Mouse (Mus musculus): ENCODE results near the gene Mcee.

Gene Mcee

GRCm38 (mm10) chr7:64392122-64392818 is at the start of gene Mcee, which contains the start of gene Mphosph10:
Gene Mcee (plus strand): TSS chr7:64392607.
Gene Mphosph10 (minus strand): TSS chr7:64392268.
- peak; percentile 100 for DNase-seq

DNA sequence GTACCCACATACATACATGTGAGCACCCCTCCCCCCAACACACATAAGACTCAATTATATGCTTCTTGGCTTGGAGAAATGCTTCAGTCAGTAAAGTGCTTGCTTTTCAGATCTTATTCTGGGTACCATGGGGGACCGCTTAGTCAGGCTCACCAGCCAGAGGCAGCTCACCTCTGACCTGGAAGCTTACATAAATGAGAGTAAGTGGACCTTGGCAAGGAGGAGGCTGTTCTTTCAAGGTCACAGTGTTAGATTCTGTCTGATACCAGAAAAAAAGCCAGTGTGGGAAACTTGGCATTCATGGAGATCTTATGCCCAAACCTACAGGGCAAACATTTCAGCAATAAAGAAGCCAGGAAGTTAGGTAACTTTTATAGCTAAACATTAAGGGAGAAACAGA is 44.6 kb upstream of the Mcee start:
- no peak for DNase-seq

DNA sequence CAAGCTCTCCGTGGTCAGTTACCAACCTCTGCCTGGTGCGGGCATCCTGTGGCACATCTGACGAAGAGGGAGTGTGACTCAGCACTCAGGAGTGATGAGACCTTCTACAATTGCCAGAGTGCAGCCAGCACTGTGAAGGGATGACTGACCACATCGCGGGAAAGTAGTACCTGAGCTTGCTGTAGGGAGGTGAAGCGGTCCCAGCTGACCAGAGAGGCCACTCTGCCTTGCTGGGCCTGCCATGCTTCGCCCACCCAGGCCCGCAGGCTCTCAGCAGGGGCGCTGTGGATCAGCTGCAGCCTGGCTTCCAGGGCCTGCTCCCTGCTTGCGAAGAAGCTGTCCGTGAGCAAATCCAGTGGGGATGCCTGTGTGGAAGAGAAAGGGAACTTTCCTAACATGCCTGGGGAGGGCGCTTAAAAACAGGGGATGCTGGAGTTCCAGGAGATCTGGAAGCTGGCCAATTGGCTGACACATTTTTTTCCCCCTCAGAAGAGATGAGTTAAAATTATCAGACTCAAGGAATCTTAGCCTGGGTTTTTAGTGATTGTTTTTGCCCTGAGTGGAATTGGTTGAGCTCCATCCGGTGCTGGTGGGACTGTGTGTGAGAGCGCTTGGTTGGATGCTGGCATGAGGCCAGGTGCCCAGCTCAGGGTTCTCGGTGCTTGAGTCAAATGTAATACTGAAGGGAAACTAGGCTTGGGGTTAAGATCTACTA is 43.1 kb upstream of the Mcee start:
- no peak for DNase-seq

- DNase-seq: no peak
Observed at GRCm38 (mm10) chr7:64351087-64351486, 41.3 kb upstream of the Mcee start.

GRCm38 (mm10) chr7:64354206-64354605 is 38.2 kb upstream of the Mcee start:
- no peak for DNase-seq

- no peak for DNase-seq
Observed at GRCm38 (mm10) chr7:64356661-64357060, 35.7 kb upstream of the Mcee start.

DNA sequence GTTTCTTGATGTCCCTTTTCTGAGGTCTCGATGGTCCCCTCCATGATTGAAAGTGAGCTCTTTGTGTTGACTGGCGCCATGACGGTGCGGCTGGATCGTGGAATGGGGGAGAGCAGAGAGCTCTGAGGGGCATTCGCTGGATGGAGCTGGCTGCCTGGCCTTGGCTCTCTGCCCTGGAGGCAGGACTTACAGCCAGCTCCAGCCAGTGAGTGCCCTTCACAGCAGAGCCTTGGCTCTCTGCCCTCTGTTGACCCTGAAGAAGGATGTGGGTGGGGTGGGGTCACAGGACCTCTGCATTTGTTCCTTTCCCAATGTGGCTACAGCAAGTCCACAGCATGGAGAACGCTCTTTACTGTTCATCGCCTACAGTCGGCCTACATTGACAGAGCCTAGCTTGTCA is 35.0 kb upstream of the Mcee start:
- DNase-seq: peak; percentile 86

DNA sequence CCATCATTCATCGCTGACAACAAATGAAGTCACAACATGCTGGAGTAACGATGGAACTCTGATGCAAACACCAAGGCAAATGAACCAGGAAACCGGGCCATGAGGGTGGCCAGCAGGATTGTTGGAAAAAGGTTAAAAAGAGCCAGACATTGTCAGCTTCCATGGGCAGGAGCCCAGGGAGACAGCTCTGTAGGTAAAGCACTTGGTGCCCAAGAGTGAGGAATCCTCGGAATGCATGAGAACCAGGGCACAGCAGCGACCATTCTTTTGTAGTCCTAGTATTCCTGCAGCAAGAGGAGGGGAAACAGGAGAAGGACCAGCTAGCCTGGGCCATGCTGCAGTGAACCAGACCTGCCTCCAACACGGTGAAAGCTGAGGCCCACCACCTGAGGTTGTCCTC is 33.7 kb upstream of the Mcee start:
- DNase-seq: no peak

- DNase-seq: no peak
Observed at GRCm38 (mm10) chr7:64359943-64360585, 32.3 kb upstream of the Mcee start.

- no peak for DNase-seq
Observed at GRCm38 (mm10) chr7:64360586-64360945, 31.8 kb upstream of the Mcee start.

DNA sequence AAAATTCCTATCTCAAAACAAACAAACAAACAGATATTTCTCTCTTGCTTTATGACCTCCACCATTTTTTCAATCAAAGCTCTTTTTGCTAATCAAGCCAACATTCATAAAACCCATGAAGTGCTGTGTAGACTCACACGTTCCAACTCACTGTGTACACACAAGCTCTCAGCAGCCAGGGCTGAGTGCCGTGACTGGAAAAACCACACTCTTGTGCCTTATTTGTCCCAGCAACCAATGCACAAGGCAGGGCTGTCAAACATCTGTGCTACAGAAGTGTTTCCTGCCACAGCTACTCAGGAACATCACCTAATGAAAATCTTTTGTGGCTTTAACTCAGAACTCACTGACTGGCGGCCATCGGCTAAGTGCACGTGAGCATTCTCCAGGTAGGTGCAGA is 26.5 kb upstream of the Mcee start:
- no peak for DNase-seq

- no peak for DNase-seq
Observed at GRCm38 (mm10) chr7:64369841-64370240, 22.6 kb upstream of the Mcee start.

- no peak for DNase-seq
Observed at GRCm38 (mm10) chr7:64371940-64372878, 20.2 kb upstream of the Mcee start.

DNA sequence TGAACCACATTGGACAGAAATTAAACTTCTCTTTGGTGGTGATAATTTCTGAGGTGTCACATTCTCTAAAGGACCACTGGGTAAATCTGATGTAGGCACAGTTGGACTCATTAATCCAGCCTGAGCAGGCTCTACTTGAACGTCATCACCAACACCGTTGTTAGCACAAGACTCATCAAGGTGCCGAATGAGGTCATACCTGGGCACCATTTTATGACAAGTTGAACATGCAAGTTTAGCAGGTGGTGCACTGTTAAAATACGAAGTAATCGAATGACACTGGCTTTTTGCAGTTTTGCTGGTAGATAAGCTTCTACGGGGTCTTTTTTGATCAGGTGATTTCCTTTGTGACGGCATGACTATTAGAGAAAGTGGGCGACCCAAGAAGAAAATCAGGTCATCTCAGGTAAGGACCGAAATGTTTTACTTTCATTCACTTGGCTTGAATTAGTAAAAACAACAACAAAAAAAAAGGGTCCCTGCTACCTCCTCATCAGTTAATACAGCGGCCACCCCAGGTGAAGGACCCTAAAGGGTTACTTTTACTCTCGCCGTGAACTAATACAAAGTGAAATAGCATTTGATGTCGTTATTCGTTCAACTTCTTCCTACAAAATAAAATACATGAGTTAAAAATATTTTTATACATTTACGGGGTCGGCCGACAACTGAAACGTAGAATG is 19.1 kb upstream of the Mcee start:
- DNase-seq: no peak

GRCm38 (mm10) chr7:64373830-64374562 is 18.4 kb upstream of the Mcee start, which contains the start of gene Fan1:
Gene Fan1 (minus strand): TSS chr7:64374095.
- DNase-seq: peak; percentile 92

- no peak for DNase-seq
Observed at GRCm38 (mm10) chr7:64391479-64391878, 928 bp upstream of the Mcee start.

GRCm38 (mm10) chr7:64392819-64393151 is 378 bp downstream of the Mcee start:
- DNase-seq: no peak

DNA sequence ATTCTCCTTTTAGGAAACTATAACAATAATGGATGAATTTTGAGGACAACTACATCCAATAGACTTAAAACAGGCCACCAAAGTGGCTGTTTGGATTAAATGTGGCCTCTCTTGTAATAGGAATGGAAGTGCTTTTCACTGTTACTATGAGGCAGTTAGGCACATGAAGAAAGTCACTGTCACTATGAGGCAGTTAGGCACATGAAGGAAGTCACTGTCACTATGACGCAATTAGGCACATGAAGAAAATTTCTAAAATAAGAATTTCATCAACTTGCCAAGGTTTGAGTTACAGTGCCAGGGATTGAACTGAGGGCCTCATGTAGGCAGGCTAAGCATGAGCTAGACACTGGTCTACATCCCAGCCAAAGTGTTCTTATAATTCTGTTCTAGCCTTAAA is 8.3 kb downstream of the Mcee start:
- DNase-seq: no peak

DNA sequence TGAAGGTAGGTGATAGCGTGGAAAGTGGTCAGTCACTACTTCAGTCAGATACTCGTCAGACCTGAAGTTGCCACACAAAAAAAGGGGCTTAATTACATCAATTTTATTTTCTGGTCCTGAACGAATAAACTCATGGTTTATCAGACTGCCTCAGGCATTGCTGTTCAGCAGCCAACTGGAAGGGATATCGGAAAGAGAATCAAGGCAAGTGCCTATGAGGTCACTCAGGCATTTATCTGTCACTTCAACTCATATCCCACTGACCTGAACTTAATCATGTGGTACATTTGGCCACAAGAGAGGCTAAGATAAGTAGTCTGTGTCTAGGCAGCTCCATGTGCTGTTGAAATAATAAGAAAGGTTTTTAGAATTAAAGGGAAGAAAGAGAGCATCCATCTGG is 10.0 kb downstream of the Mcee start:
- DNase-seq: no peak

DNA sequence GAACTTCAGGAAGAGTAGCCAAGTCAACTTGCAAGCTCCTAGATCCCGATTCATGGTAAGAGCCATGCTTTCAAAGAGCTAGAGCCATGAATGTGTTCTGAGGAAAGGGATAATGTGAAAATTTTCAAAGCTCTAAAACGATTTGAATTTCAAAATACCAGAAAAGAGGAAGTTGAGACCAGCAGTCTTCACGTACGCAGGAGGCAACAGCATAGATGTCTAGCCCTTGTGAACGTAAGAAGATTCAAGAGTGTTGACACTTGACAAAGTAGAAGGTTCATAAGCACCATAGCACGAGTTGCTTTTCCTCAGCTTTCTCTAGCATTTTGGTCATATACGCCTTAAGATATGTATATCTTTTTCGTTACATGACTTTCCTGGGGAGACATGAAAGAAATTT is 11.6 kb downstream of the Mcee start:
- no peak for DNase-seq

- DNase-seq: no peak
Observed at GRCm38 (mm10) chr7:64424861-64425260, 32.5 kb downstream of the Mcee start.

Measured in lung, postnatal 10 days (tissue).